Mouse (Mus musculus): ENCODE results near the gene Nek5. TPM values are rescaled to one million over a fixed set of nuclear protein-coding genes. Genes with fewer than 3 reads are reported as not detected.

The Nek5 gene
- polyA plus RNA-seq (2014; fragmentation: Illumina TruSeq; extraction: RNeasy Lipid Tissue Mini Kit (QIAGEN cat#74804); ENCODE audit: low replicate concordance): 3.7 TPM

DNA sequence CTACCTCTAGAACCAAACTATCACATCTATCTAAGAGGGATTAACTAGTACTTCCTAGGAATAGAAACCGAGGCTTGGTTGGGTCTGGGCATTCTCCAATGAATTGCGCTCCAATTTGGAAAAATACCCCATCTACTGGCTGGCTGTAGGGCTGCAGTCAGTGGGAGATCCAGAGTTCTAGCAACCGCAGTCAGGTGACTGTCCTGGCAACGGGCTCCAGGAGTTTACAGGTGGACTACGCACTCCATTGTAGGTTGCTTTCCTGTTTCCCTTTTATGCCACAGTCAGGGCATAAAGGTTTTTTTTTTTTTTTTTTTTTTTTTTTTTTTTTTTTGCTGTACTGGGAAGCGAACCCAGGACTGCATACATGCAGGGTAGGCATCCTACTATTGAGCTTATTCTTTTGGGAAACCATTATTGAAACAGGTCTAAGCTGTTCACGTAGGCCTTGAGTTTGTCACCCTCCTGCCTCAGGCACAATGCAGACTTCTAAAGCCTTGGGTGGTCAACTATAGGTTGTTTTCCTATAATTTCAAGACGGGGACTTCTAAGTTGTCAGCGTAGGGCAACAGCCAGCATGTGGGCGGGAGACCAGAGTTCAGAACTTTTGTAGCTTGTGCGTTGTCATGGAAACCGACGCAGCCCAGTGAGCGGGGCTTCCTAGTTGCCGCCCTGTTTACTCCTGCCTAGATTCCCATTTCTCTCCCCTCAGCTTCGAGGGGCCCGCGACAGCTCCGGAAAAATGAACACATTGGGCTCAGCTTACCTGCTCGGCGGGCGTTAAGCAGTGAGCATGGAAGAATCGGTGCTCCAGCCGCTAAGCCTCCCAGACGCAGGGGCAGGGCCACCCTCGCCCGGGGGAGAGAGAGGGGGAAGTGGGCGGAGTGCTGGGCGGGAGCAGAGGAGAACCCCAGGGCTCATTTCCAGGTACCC lies at the start of gene Nek5:
TSS of gene Nek5 (minus strand) at position 834 of the 933 bp plus-strand sequence.

DNA sequence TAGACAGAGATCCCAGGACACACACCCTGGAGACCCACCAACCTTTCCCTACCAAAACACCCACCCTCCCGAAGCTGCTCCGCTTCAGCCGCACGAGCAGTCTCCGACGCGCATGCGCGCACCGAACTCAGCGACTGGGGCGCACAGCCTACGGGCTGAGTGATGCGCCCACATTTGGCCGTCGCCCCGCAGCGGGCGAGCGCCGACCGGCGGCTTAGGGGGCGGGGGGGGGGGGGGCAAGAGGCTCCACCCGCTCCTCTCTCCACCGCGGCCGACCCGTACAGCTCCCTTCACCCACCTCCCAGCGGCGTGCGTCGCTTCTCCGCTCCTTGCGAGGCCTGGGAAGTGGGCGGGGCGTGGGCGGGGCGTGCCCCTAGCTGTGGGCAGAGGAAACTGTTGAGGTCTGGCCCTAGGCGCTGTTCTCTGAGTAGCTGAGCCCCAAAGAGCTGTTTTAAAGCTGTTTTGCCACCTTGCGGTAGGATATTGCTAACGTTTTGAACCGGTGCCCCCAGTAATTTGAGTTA lies 41.3 kb upstream of the Nek5 start, which contains the start of gene Nek3:
TSS of gene Nek3 (minus strand) at position 356 of the 524 bp plus-strand sequence.

DNA sequence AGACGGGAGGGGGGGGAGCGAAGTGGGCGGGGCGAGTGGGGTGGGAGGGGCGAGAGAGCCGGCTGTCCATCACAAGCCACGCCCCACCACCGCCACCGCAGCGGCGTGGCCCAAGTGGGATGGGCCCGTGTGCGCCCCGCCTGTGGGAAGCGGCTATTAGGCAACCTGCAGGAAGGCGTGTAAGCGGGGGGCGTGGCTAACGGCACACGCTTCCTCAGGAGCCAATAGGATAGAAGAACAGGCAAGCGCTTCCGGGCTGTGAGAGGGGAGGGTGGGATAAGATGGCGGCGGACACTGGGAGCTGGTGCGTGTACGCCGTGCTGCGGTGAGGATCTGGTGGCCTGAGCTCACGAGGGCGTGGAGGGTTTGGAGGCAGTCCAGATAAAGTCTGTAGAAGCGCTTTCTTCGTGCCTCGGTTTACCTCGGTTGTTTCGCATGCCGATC lies 64.4 kb downstream of the Nek5 start, which contains the start of gene Alg11:
TSS of gene Alg11 (plus strand) at position 276 of the 444 bp plus-strand sequence.

DNA sequence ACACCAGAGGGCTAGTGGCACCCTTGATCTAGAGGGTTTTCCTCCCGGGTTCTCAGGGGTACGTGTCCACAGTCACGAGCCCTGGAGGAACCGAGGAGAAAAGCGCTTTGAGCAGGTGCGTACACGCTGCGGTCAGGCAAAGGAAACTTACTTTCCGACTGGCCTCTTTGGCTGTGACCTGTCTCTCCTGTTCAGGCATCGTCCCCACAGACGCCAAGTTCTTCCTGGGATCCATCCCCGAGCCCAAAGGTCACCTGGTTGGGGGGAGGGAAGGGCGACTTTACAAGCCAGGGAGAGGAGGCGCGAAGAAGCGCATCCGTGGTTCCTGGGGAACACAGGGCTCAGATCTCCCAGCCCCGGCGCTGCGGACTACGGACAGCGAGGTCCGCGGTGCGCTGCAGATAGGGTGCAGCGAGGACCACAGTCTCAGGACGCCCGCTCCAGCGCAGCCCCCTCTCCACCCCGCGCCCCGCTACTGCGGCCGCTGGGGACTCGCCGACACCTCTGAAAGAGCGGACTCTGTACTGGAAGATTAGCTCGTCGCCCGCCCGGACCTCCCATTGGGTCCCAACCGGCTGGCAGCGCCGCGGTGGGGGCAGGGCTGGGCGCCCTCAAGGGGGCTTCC lies 64.9 kb downstream of the Nek5 start, which contains the start of gene Atp7b:
TSS of gene Atp7b (minus strand) at position 485 of the 625 bp plus-strand sequence.

Other genes starting within 250 kb of the Nek5 start
- gene Defb9, start 239.6 kb downstream of the Nek5 start, polyA plus RNA-seq (2014; fragmentation: Illumina TruSeq; extraction: RNeasy Lipid Tissue Mini Kit (QIAGEN cat#74804); ENCODE audit: low replicate concordance): not detected
- gene Defb11, start 218.6 kb downstream of the Nek5 start, polyA plus RNA-seq (2014; fragmentation: Illumina TruSeq; extraction: RNeasy Lipid Tissue Mini Kit (QIAGEN cat#74804); ENCODE audit: low replicate concordance): not detected
- gene Defb15, start 192.3 kb downstream of the Nek5 start, polyA plus RNA-seq (2014; fragmentation: Illumina TruSeq; extraction: RNeasy Lipid Tissue Mini Kit (QIAGEN cat#74804); ENCODE audit: low replicate concordance): not detected
- gene Defb35, start 186.7 kb downstream of the Nek5 start, polyA plus RNA-seq (2014; fragmentation: Illumina TruSeq; extraction: RNeasy Lipid Tissue Mini Kit (QIAGEN cat#74804); ENCODE audit: low replicate concordance): not detected
- not detected for gene Defb13, start 178.3 kb downstream of the Nek5 start, polyA plus RNA-seq (2014; fragmentation: Illumina TruSeq; extraction: RNeasy Lipid Tissue Mini Kit (QIAGEN cat#74804); ENCODE audit: low replicate concordance)
- gene Fam90a1a, start 166.3 kb downstream of the Nek5 start, polyA plus RNA-seq (2014; fragmentation: Illumina TruSeq; extraction: RNeasy Lipid Tissue Mini Kit (QIAGEN cat#74804); ENCODE audit: low replicate concordance): not detected
- not detected for gene Ccdc70, start 155.3 kb downstream of the Nek5 start, polyA plus RNA-seq (2014; fragmentation: Illumina TruSeq; extraction: RNeasy Lipid Tissue Mini Kit (QIAGEN cat#74804); ENCODE audit: low replicate concordance)
- 1.8 TPM for gene Atp7b, start 64.7 kb downstream of the Nek5 start, polyA plus RNA-seq (2014; fragmentation: Illumina TruSeq; extraction: RNeasy Lipid Tissue Mini Kit (QIAGEN cat#74804); ENCODE audit: low replicate concordance)
- 44.6 TPM for gene Alg11, start 64.3 kb downstream of the Nek5 start, polyA plus RNA-seq (2014; fragmentation: Illumina TruSeq; extraction: RNeasy Lipid Tissue Mini Kit (QIAGEN cat#74804); ENCODE audit: low replicate concordance)
- gene Nek3, start 41.4 kb upstream of the Nek5 start, polyA plus RNA-seq (2014; fragmentation: Illumina TruSeq; extraction: RNeasy Lipid Tissue Mini Kit (QIAGEN cat#74804); ENCODE audit: low replicate concordance): 13.1 TPM
- gene Ckap2, start 60.8 kb upstream of the Nek5 start, polyA plus RNA-seq (2014; fragmentation: Illumina TruSeq; extraction: RNeasy Lipid Tissue Mini Kit (QIAGEN cat#74804); ENCODE audit: low replicate concordance): 19.8 TPM
- gene Vps36, start 67.8 kb upstream of the Nek5 start, polyA plus RNA-seq (2014; fragmentation: Illumina TruSeq; extraction: RNeasy Lipid Tissue Mini Kit (QIAGEN cat#74804); ENCODE audit: low replicate concordance): 32.7 TPM
- 0.26 TPM for gene Thsd1, start 102.3 kb upstream of the Nek5 start, polyA plus RNA-seq (2014; fragmentation: Illumina TruSeq; extraction: RNeasy Lipid Tissue Mini Kit (QIAGEN cat#74804); ENCODE audit: low replicate concordance)
- gene Tpte, start 158.4 kb upstream of the Nek5 start, polyA plus RNA-seq (2014; fragmentation: Illumina TruSeq; extraction: RNeasy Lipid Tissue Mini Kit (QIAGEN cat#74804); ENCODE audit: low replicate concordance): not detected

All from small intestine, adult 10 weeks (tissue).